Mouse (Mus musculus): ENCODE results near the gene Timm22. TPM values are rescaled to one million over a fixed set of nuclear protein-coding genes. Genes with fewer than 3 reads are reported as not detected.

Timm22 gene
- polyA plus RNA-seq, 1 experiment, result 105 TPM

- Histone ChIP-seq H3K79me2 (ENCODE audit: control insufficient read depth, insufficient read depth) (peaks cover 18% of the 10 kb centered on the region), H3K27me3 (ENCODE audit: control insufficient read depth, insufficient read depth, insufficient read length) (no peaks in the 10 kb centered on the region), H3K79me3 (ENCODE audit: low read depth) (peaks cover 2% of the 10 kb centered on the region), H3K4me3 (ENCODE audit: insufficient read depth, poor library complexity, severe bottlenecking) (no peak overlapping the region), H3ac (ENCODE audit: control insufficient read depth, insufficient read length, low read depth) (no peak overlapping the region), H3K36me3 (ENCODE audit: control insufficient read depth, insufficient read depth) (peaks cover 88% of the 10 kb centered on the region)
- no peak for TF ChIP-seq FOSL1 (IDR thresholded peaks at IDR 0.05; ENCODE audit: insufficient read depth, low read length, poor library complexity, severe bottlenecking)
- TF ChIP-seq USF1 (IDR thresholded peaks at IDR 0.05; ENCODE audit: low read depth), result no peak
- no peak for TF ChIP-seq CTCF (IDR thresholded peaks at IDR 0.05; ENCODE audit: control insufficient read depth, insufficient read depth, insufficient read length)
- no peak for TF ChIP-seq MYOG (IDR thresholded peaks at IDR 0.05; ENCODE audit: control insufficient read depth, extremely low read depth, insufficient read length)
- TF ChIP-seq MYOD1 (IDR thresholded peaks at IDR 0.05; ENCODE audit: control insufficient read depth, insufficient read length, low read depth), result no peak
- TF ChIP-seq CEBPB (IDR thresholded peaks at IDR 0.05; ENCODE audit: low read depth), result no peak
- no peak for TF ChIP-seq MAX (IDR thresholded peaks at IDR 0.05)
Measured at GRCm38 (mm10) chr11:76449520-76450201, 42.9 kb downstream of the Timm22 start.

GRCm38 (mm10) chr11:76450202-76450561, 43.4 kb downstream of the Timm22 start:
- TF ChIP-seq MYOD1 (IDR thresholded peaks at IDR 0.05; ENCODE audit: control insufficient read depth, insufficient read length, low read depth) (no peak), CEBPB (IDR thresholded peaks at IDR 0.05; ENCODE audit: low read depth) (no peak), MAX (IDR thresholded peaks at IDR 0.05) (no peak), FOSL1 (IDR thresholded peaks at IDR 0.05; ENCODE audit: insufficient read depth, low read length, poor library complexity, severe bottlenecking) (no peak), MYOG (IDR thresholded peaks at IDR 0.05; ENCODE audit: control insufficient read depth, extremely low read depth, insufficient read length) (no peak)
- Histone ChIP-seq H3K4me3 (ENCODE audit: insufficient read depth, poor library complexity, severe bottlenecking) (no peak overlapping the region), H3K36me3 (ENCODE audit: control insufficient read depth, insufficient read depth) (peaks cover 88% of the 10 kb centered on the region), H3K79me3 (ENCODE audit: low read depth) (peaks cover 2% of the 10 kb centered on the region), H3K27me3 (ENCODE audit: control insufficient read depth, insufficient read depth, insufficient read length) (no peaks in the 10 kb centered on the region), H3ac (ENCODE audit: control insufficient read depth, insufficient read length, low read depth) (no peak overlapping the region), H3K79me2 (ENCODE audit: control insufficient read depth, insufficient read depth) (peaks cover 18% of the 10 kb centered on the region)

- Histone ChIP-seq H3K79me3 (ENCODE audit: low read depth) (no peaks in the 10 kb centered on the region), H3K4me3 (ENCODE audit: insufficient read depth, poor library complexity, severe bottlenecking) (no peak overlapping the region), H3K79me2 (ENCODE audit: control insufficient read depth, insufficient read depth) (no peaks in the 10 kb centered on the region), H3K27me3 (ENCODE audit: control insufficient read depth, insufficient read depth, insufficient read length) (no peaks in the 10 kb centered on the region), H3ac (ENCODE audit: control insufficient read depth, insufficient read length, low read depth) (no peak overlapping the region), H3K36me3 (ENCODE audit: control insufficient read depth, insufficient read depth) (peaks cover 88% of the 10 kb centered on the region)
- no peak for TF ChIP-seq MAX (IDR thresholded peaks at IDR 0.05)
- peak; percentile 82 for TF ChIP-seq CTCF (IDR thresholded peaks at IDR 0.05; ENCODE audit: control insufficient read depth, insufficient read depth, insufficient read length)
Measured at GRCm38 (mm10) chr11:76454492-76454891, 47.7 kb downstream of the Timm22 start.

GRCm38 (mm10) chr11:76456233-76456632, 49.5 kb downstream of the Timm22 start:
- H3K79me2 ChIP-seq (ENCODE audit: control insufficient read depth, insufficient read depth), result no peaks in the 10 kb centered on the region
- no peaks in the 10 kb centered on the region for H3K27me3 ChIP-seq (ENCODE audit: control insufficient read depth, insufficient read depth, insufficient read length)
- peak; percentile 54 for TF ChIP-seq MYOD1 (IDR thresholded peaks at IDR 0.05; ENCODE audit: control insufficient read depth, insufficient read length, low read depth)
- TF ChIP-seq CEBPB (IDR thresholded peaks at IDR 0.05; ENCODE audit: low read depth), result no peak
- TF ChIP-seq CTCF (IDR thresholded peaks at IDR 0.05; ENCODE audit: control insufficient read depth, insufficient read depth, insufficient read length), result peak; percentile 88
- TF ChIP-seq FOSL1 (IDR thresholded peaks at IDR 0.05; ENCODE audit: insufficient read depth, low read length, poor library complexity, severe bottlenecking), result no peak
- no peak for TF ChIP-seq MYOG (IDR thresholded peaks at IDR 0.05; ENCODE audit: control insufficient read depth, extremely low read depth, insufficient read length)
- TF ChIP-seq MAX (IDR thresholded peaks at IDR 0.05), result peak; percentile 18
- no peak for TF ChIP-seq USF1 (IDR thresholded peaks at IDR 0.05; ENCODE audit: low read depth)
- no peaks in the 10 kb centered on the region for H3K79me3 ChIP-seq (ENCODE audit: low read depth)
- H3K36me3 ChIP-seq (ENCODE audit: control insufficient read depth, insufficient read depth), result peaks cover 89% of the 10 kb centered on the region
- no peak overlapping the region for H3ac ChIP-seq (ENCODE audit: control insufficient read depth, insufficient read length, low read depth)
- H3K4me3 ChIP-seq (ENCODE audit: insufficient read depth, poor library complexity, severe bottlenecking), result no peak overlapping the region

- Histone ChIP-seq H3K79me3 (ENCODE audit: low read depth) (no peaks in the 10 kb centered on the region), H3K79me2 (ENCODE audit: control insufficient read depth, insufficient read depth) (no peaks in the 10 kb centered on the region), H3ac (ENCODE audit: control insufficient read depth, insufficient read length, low read depth) (no peak overlapping the region), H3K36me3 (ENCODE audit: control insufficient read depth, insufficient read depth) (peaks cover 89% of the 10 kb centered on the region), H3K4me3 (ENCODE audit: insufficient read depth, poor library complexity, severe bottlenecking) (no peak overlapping the region), H3K27me3 (ENCODE audit: control insufficient read depth, insufficient read depth, insufficient read length) (no peaks in the 10 kb centered on the region)
- TF ChIP-seq MYOD1 (IDR thresholded peaks at IDR 0.05; ENCODE audit: control insufficient read depth, insufficient read length, low read depth) (no peak), USF1 (IDR thresholded peaks at IDR 0.05; ENCODE audit: low read depth) (no peak), CTCF (IDR thresholded peaks at IDR 0.05; ENCODE audit: control insufficient read depth, insufficient read depth, insufficient read length) (no peak), CEBPB (IDR thresholded peaks at IDR 0.05; ENCODE audit: low read depth) (no peak), FOSL1 (IDR thresholded peaks at IDR 0.05; ENCODE audit: insufficient read depth, low read length, poor library complexity, severe bottlenecking) (no peak), MYOG (IDR thresholded peaks at IDR 0.05; ENCODE audit: control insufficient read depth, extremely low read depth, insufficient read length) (no peak), MAX (IDR thresholded peaks at IDR 0.05) (no peak)
Measured at GRCm38 (mm10) chr11:76456897-76457296, 50.1 kb downstream of the Timm22 start.

- no peak for TF ChIP-seq USF1 (IDR thresholded peaks at IDR 0.05; ENCODE audit: low read depth)
- TF ChIP-seq MYOD1 (IDR thresholded peaks at IDR 0.05; ENCODE audit: control insufficient read depth, insufficient read length, low read depth), result no peak
- TF ChIP-seq FOSL1 (IDR thresholded peaks at IDR 0.05; ENCODE audit: insufficient read depth, low read length, poor library complexity, severe bottlenecking), result no peak
- no peaks in the 10 kb centered on the region for H3K79me3 ChIP-seq (ENCODE audit: low read depth)
- H3K36me3 ChIP-seq (ENCODE audit: control insufficient read depth, insufficient read depth), result peaks cover 90% of the 10 kb centered on the region
Measured at GRCm38 (mm10) chr11:76458730-76459129, 52.0 kb downstream of the Timm22 start.

More at GRCm38 (mm10) chr11:76458730-76459129, 52.0 kb downstream of the Timm22 start:
- Histone ChIP-seq H3ac (ENCODE audit: control insufficient read depth, insufficient read length, low read depth) (no peak overlapping the region), H3K27me3 (ENCODE audit: control insufficient read depth, insufficient read depth, insufficient read length) (no peaks in the 10 kb centered on the region), H3K4me3 (ENCODE audit: insufficient read depth, poor library complexity, severe bottlenecking) (no peak overlapping the region), H3K79me2 (ENCODE audit: control insufficient read depth, insufficient read depth) (no peaks in the 10 kb centered on the region)
